Mouse (Mus musculus) limb, embryonic 12.5 days (tissue): ENCODE data around the gene Kalrn. TPM values are rescaled to one million over a fixed set of nuclear protein-coding genes. Genes with fewer than 3 reads are reported as not detected.

Experiments used
- ATAC-seq: fragments of 200-750 bp; cut with Nextera tagmentation; 2 replicates; pipeline ENCODE4 v1.8.0; 2017; ENCODE audit warnings: low read depth, moderate TSS enrichment; ENCODE audit not compliant: insufficient number of reproducible peaks, insufficient read depth, low FRiP score, low TSS enrichment
- H3K27ac ChIP-seq: fragments of 300-500 bp; sonication (generic); 2 replicates; pipeline ENCODE4 v1.5.1; 2016; ENCODE audit warnings: mild to moderate bottlenecking, moderate library complexity
- H3K27me3 ChIP-seq: fragments of 300-500 bp; sonication (generic); 2 replicates; pipeline ENCODE4 v1.6.1; 2016; ENCODE audit warnings: mild to moderate bottlenecking, moderate library complexity
- H3K36me3 ChIP-seq: fragments of 300-500 bp; sonication (generic); 2 replicates; pipeline ENCODE4 v1.6.1; 2016; ENCODE audit warnings: mild to moderate bottlenecking, moderate library complexity
- H3K4me1 ChIP-seq: fragments of 300-500 bp; sonication (generic); replicated peaks from 2 replicates; pipeline ENCODE4 v1.6.1; 2016
- H3K4me2 ChIP-seq: fragments of 300-500 bp; sonication (generic); 2 replicates; pipeline ENCODE4 v1.6.1; 2016; ENCODE audit warnings: mild to moderate bottlenecking, moderate library complexity
- H3K4me3 ChIP-seq: fragments of 300-500 bp; sonication (generic); replicated peaks from 2 replicates; pipeline ENCODE4 v1.5.1; 2016; ENCODE audit warnings: mild to moderate bottlenecking
- H3K9ac ChIP-seq: fragments of 300-500 bp; sonication (generic); replicated peaks from 2 replicates; pipeline ENCODE4 v1.6.1; 2016; ENCODE audit warnings: mild to moderate bottlenecking, moderate library complexity
- H3K9me3 ChIP-seq: fragments of 300-500 bp; sonication (generic); 2 replicates; pipeline ENCODE4 v1.6.1; 2016; ENCODE audit warnings: mild to moderate bottlenecking, moderate library complexity
- WGBS: fragments of 180-500 bp; shearing (Covaris S2); methylation state at CpG from one replicate; pipeline ENCODE4 v1.1.7; 2016; 5-methylcytosine and 5-hydroxymethylcytosine counted together
- polyA plus RNA-seq: library from polyadenylated mRNA; unstranded; fragments of >200 nt; fragmentation: Nextera tagmentation; extraction: Ambion mirVana; gene quantifications from 2 replicates; pipeline ENCODE4 v1.2.1, GENCODE M21; 2016

The Kalrn gene
- polyA plus RNA-seq, 1 experiment from 2014 or later = 13.1 TPM

DNA sequence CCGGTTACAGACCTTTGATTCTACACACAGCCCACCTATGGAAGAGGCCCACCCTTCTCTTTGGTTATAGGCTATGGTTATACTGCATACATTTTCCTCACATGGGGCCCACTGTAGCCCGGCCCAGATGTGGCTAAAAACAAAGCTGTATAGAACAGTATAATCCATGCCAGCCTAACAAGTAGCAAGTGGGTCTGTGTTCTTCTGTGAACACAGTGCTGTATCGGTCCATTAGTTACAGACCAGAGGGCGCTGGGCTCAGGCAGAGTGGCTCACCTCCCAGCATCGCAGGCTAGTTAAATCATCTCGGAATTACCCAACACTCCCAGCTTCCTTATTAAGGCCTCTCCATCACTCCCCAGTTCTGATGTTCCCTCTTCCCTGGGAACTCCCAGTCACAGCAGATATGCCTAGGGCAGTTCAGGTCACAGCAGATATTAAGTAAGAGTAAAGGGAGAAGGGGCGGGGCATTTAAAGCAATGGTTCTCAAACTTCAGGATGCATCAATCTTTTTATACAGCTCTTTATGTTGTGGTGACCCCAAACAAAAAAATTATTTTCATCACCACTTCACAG lies 221.7 kb downstream of the Kalrn start:
- Histone ChIP-seq H3K9me3 (no peaks in the 10 kb centered on the region), H3K4me2 (no peak overlapping the region), H3K4me3 (no peak overlapping the region), H3K27ac (no peak overlapping the region), H3K36me3 (peaks cover 12% of the 10 kb centered on the region; the same call in 1 of the 2 replicates), H3K4me1 (peaks cover 9% of the 10 kb centered on the region; the same call in 1 of the 2 replicates), H3K27me3 (no peaks in the 10 kb centered on the region), H3K9ac (no peak overlapping the region)
- ATAC-seq = no peak
- WGBS = 83% methylated on average over 7 of the region's 7 CpGs

GRCm38 (mm10) chr16:34347574-34347973 lies 225.8 kb downstream of the Kalrn start:
- Histone ChIP-seq H3K27me3 (no peaks in the 10 kb centered on the region), H3K27ac (no peak overlapping the region), H3K9me3 (no peaks in the 10 kb centered on the region), H3K4me3 (no peak overlapping the region), H3K36me3 (peaks cover 7% of the 10 kb centered on the region; the same call in 1 of the 2 replicates), H3K4me1 (peaks cover 10% of the 10 kb centered on the region; the same call in 1 of the 2 replicates), H3K4me2 (no peak overlapping the region), H3K9ac (no peak overlapping the region)
- no peak for ATAC-seq
- WGBS = 63% methylated on average over 10 of the region's 10 CpGs

GRCm38 (mm10) chr16:34344895-34345876 lies 228.1 kb downstream of the Kalrn start:
- H3K4me1 ChIP-seq = peaks cover 13% of the 10 kb centered on the region; the same call in 1 of the 2 replicates
- H3K27me3 ChIP-seq = no peaks in the 10 kb centered on the region
- H3K36me3 ChIP-seq = peaks cover 7% of the 10 kb centered on the region; the same call in 1 of the 2 replicates
- no peak for ATAC-seq
- H3K4me2 ChIP-seq = no peak overlapping the region
- H3K27ac ChIP-seq = no peak overlapping the region
- no peak overlapping the region for H3K9ac ChIP-seq
- 91% methylated on average over 8 of the region's 8 CpGs for WGBS
- no peaks in the 10 kb centered on the region for H3K9me3 ChIP-seq
- no peak overlapping the region for H3K4me3 ChIP-seq

- Histone ChIP-seq H3K9ac (no peak overlapping the region), H3K9me3 (no peaks in the 10 kb centered on the region), H3K4me3 (no peak overlapping the region), H3K4me2 (no peak overlapping the region), H3K27ac (no peak overlapping the region), H3K4me1 (peaks cover 13% of the 10 kb centered on the region; the same call in 1 of the 2 replicates), H3K27me3 (no peaks in the 10 kb centered on the region), H3K36me3 (no peaks in the 10 kb centered on the region)
- ATAC-seq = no peak
- 59% methylated on average over 1 of the region's 1 CpGs for WGBS
These were observed 229.4 kb downstream of the Kalrn start for GRCm38 (mm10) chr16:34343968-34344367.

DNA sequence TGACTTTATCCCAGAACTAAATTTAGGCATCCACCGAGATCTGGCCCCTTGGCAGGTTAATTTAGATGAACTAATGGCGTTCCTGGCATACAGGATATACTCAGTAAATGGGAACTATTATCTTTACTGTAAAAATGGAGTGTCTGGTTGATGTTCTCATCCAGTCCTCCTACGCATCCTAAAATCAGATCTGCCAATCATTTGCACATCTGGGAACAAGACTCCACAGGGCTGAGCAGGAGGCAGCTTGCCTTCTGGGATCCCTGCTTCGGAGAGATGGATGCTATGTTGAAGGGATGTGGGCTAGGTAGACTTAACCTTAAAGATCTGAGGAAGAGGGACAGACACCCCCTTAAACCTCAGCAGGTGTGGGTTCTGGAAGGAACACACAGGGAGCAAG lies 230.2 kb downstream of the Kalrn start:
- Histone ChIP-seq H3K4me2 (no peak overlapping the region), H3K4me1 (peaks cover 17% of the 10 kb centered on the region), H3K4me3 (no peak overlapping the region), H3K9ac (no peak overlapping the region), H3K27ac (no peak overlapping the region), H3K36me3 (no peaks in the 10 kb centered on the region), H3K9me3 (no peaks in the 10 kb centered on the region), H3K27me3 (no peaks in the 10 kb centered on the region)
- ATAC-seq = no peak
- WGBS = 85% methylated on average over 4 of the region's 4 CpGs

DNA sequence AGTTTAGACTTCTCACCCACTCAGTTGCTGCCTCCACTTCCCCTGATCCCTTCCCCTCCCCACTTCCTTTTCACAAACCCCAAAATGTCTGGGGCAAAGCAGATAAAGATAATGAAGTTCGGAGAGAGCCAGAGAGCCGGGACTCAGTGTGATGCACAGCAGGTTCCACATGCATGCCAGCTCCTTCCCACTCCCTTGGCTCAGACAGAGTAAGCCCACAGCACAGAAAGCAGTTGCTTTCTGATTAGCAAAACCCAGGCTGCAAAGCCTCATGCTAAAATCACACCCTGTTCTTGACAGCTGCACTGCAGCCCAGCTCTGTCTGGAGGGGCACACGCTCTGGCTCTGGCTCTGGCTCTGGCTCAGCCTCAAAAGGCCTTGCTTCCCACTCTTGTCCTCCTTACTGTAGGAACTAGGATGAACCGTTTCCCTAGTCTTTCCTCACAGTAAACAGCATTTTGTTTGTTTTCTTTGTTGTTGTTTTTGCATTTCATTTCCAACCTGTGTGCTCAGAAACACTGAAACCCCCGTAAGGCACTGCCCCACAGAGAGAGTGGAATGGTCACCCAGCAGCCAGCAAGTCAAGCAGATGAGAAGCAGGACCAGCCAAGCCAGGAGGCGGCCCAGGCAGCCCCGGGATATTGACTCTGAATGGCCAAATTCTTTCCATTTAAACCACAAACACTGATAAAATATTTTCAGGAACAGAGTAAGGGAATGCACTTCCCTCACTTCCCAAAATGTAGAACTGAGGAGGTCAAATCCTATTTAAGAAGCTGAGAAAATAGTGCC lies 230.8 kb downstream of the Kalrn start:
- Histone ChIP-seq H3K27ac (no peak overlapping the region), H3K36me3 (no peaks in the 10 kb centered on the region), H3K4me3 (no peak overlapping the region), H3K27me3 (no peaks in the 10 kb centered on the region), H3K4me2 (no peak overlapping the region), H3K9me3 (no peaks in the 10 kb centered on the region), H3K9ac (no peak overlapping the region), H3K4me1 (peaks cover 17% of the 10 kb centered on the region)
- ATAC-seq = no peak
- WGBS = 65% methylated on average over 7 of the region's 7 CpGs

GRCm38 (mm10) chr16:34334919-34335318 lies 238.4 kb downstream of the Kalrn start:
- Histone ChIP-seq H3K36me3 (peaks cover 9% of the 10 kb centered on the region; the same call in 1 of the 2 replicates), H3K4me2 (no peak overlapping the region), H3K27me3 (no peaks in the 10 kb centered on the region), H3K4me1 (peaks cover 30% of the 10 kb centered on the region), H3K4me3 (no peak overlapping the region), H3K27ac (no peak overlapping the region), H3K9me3 (no peaks in the 10 kb centered on the region), H3K9ac (no peak overlapping the region)
- whole genome bisulfite sequencing = 66% methylated on average over 4 of the region's 4 CpGs
- ATAC-seq = no peak

- no peaks in the 10 kb centered on the region for H3K27me3 ChIP-seq
- WGBS = 77% methylated on average over 5 of the region's 5 CpGs
- H3K9me3 ChIP-seq = no peaks in the 10 kb centered on the region
- H3K9ac ChIP-seq = no peak overlapping the region
- H3K36me3 ChIP-seq = peaks cover 9% of the 10 kb centered on the region; the same call in 1 of the 2 replicates
- H3K4me1 ChIP-seq = peaks cover 22% of the 10 kb centered on the region
- no peak overlapping the region for H3K4me2 ChIP-seq
- no peak overlapping the region for H3K27ac ChIP-seq
- ATAC-seq = no peak
- H3K4me3 ChIP-seq = no peak overlapping the region
These were observed 241.7 kb downstream of the Kalrn start for GRCm38 (mm10) chr16:34331630-34332029.

GRCm38 (mm10) chr16:34329876-34330275 lies 243.5 kb downstream of the Kalrn start:
- Histone ChIP-seq H3K4me1 (peaks cover 19% of the 10 kb centered on the region), H3K4me2 (no peak overlapping the region), H3K9me3 (no peaks in the 10 kb centered on the region), H3K4me3 (no peak overlapping the region), H3K27ac (no peak overlapping the region), H3K27me3 (no peaks in the 10 kb centered on the region), H3K9ac (no peak overlapping the region), H3K36me3 (peaks cover 13% of the 10 kb centered on the region; the same call in 1 of the 2 replicates)
- 58% methylated on average over 9 of the region's 9 CpGs for WGBS
- no peak for ATAC-seq

DNA sequence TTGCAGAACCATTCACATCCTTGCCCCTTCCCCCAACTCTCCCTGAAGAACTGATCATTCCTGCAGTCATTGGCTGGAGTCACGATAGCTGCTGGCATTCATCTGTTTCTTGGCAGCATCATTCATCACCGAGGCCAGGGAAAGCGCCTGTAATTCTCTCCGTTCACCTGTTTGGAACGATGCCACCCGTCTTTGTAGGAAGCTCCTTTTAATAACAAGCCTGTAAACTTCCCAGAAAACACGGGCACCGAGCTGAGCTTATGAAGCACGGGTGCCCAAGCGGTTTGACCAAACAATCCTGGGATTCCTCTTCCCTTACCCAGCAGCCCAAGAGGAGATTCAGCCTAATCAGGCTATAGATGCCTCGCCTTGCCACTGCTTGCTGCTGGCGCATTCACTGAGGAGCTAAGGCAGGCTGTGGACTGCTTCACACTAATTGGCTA lies 243.9 kb downstream of the Kalrn start:
- no peaks in the 10 kb centered on the region for H3K27me3 ChIP-seq
- ATAC-seq = no peak

More for the DNA sequence above, 243.9 kb downstream of the Kalrn start:
- peaks cover 15% of the 10 kb centered on the region for H3K4me1 ChIP-seq
- no peaks in the 10 kb centered on the region for H3K9me3 ChIP-seq
- H3K36me3 ChIP-seq = peaks cover 13% of the 10 kb centered on the region; the same call in 1 of the 2 replicates
- WGBS = 46% methylated on average over 12 of the region's 12 CpGs
- H3K9ac ChIP-seq = no peak overlapping the region
- H3K4me3 ChIP-seq = no peak overlapping the region
- no peak overlapping the region for H3K27ac ChIP-seq
- no peak overlapping the region for H3K4me2 ChIP-seq
